Mouse (Mus musculus): Measurements from ENCODE around the gene Ptges2.

GRCm38 (mm10) chr2:32437612-32438166 lies 42.0 kb downstream of the Ptges2 start:
- TF ChIP-seq CTCF (IDR thresholded peaks at IDR 0.05; ENCODE audit: low read depth), result no peak
- TF ChIP-seq EP300 (optimal IDR thresholded peaks at IDR 0.05), result no peak
